33 mouse cellular contexts compared by ENCODE assay signal in genomic region chr16:50792506-50792905, GRCm38 (mm10).
DNase-seq lines count a peak whose midpoint lies in the region; ATAC-seq and TF ChIP-seq lines count a peak whose summit lies in the region.
"Had no signal": no experiment of that assay in that cellular context is flagged by ENCODE, and none has a peak within 500 bp of the region (broad histone marks: within the 10 kb centered on the region; RNA-seq: fewer than 3 reads in every experiment).

No protein-coding gene starts in this region.

- no peak overlapping the region for H3K4me2 ChIP-seq in heart, embryonic 15.5 days
- H3K4me2 ChIP-seq in kidney, embryonic 16.5 days (replicated peaks; ENCODE audit: low read depth, low read length), result no peak overlapping the region
- H3K4me2 ChIP-seq in lung, postnatal 0 days (replicated peaks; ENCODE audit: low read depth, low read length), result no peak overlapping the region
- H3K4me2 ChIP-seq: hindbrain, embryonic 12.5 days; intestine, embryonic 15.5 days; limb, embryonic 13.5 days; liver, embryonic 13.5 days; midbrain, embryonic 12.5 days; neural tube, embryonic 12.5 days had no signal

- no peaks in the 10 kb centered on the region for H3K27me3 ChIP-seq in heart, embryonic 15.5 days
- H3K27me3 ChIP-seq in kidney, embryonic 16.5 days (ENCODE audit: insufficient read depth, low read length), result no peaks in the 10 kb centered on the region
- no peaks in the 10 kb centered on the region for H3K27me3 ChIP-seq in lung, postnatal 0 days (replicated peaks; ENCODE audit: insufficient read depth, low read length)
- H3K27me3 ChIP-seq: CH12.LX; hindbrain, embryonic 12.5 days; intestine, embryonic 15.5 days; limb, embryonic 13.5 days; liver, embryonic 13.5 days; midbrain, embryonic 12.5 days; neural tube, embryonic 12.5 days had no signal

- TF ChIP-seq EP300 in lung, postnatal 0 days (IDR thresholded peaks at IDR 0.05), result no peak

- no peak overlapping the region for H3K9ac ChIP-seq in heart, embryonic 15.5 days
- no peak overlapping the region for H3K9ac ChIP-seq in kidney, embryonic 16.5 days (replicated peaks; ENCODE audit: low read length)
- no peak overlapping the region for H3K9ac ChIP-seq in lung, postnatal 0 days (replicated peaks; ENCODE audit: low read depth)
- H3K9ac ChIP-seq: hindbrain, embryonic 12.5 days; intestine, embryonic 15.5 days; limb, embryonic 13.5 days; liver, embryonic 13.5 days; midbrain, embryonic 12.5 days; neural tube, embryonic 12.5 days had no signal

- ATAC-seq in heart, embryonic 15.5 days (replicated peaks; ENCODE audit: insufficient number of reproducible peaks, insufficient read depth, low FRiP score, low read depth), result no peak
- ATAC-seq in kidney, embryonic 16.5 days (ENCODE audit: low FRiP score, low TSS enrichment), result peak; percentile 46; the same call in 1 of the 2 replicates
- peak; percentile 52 for ATAC-seq in lung, postnatal 0 days
- ATAC-seq: activated CD4-positive, CD25-positive, alpha-beta regulatory T cell, adult 4 months; forebrain, embryonic 14.5 days; hindbrain, postnatal 0 days; intestine, embryonic 15.5 days had no signal

- H3K9me3 ChIP-seq in heart, embryonic 15.5 days (replicated peaks), result no peaks in the 10 kb centered on the region
- no peaks in the 10 kb centered on the region for H3K9me3 ChIP-seq in kidney, embryonic 16.5 days (ENCODE audit: low read length)
- H3K9me3 ChIP-seq in lung, postnatal 0 days (ENCODE audit: low read length), result no peaks in the 10 kb centered on the region
- H3K9me3 ChIP-seq: hindbrain, embryonic 12.5 days; intestine, embryonic 15.5 days; limb, embryonic 13.5 days; liver, embryonic 13.5 days; midbrain, embryonic 12.5 days; neural tube, embryonic 12.5 days had no signal

- peak; percentile 20 for DNase-seq in embryo, embryonic 10 days (ENCODE audit: low spot score)
- DNase-seq in embryo, embryonic 10.5 days (ENCODE audit: low spot score), result no peak
- DNase-seq in heart, adult 8-10 months (ENCODE audit: low spot score), result no peak
- no peak for DNase-seq in kidney, postnatal 4 days
- peak; percentile 14 for DNase-seq in lung, postnatal 0 days (ENCODE audit: low spot score)
- DNase-seq in lung, postnatal 14 days, result no peak
- DNase-seq: adrenal gland, adult 2 months; adrenal gland, postnatal 36 days; cerebellum, adult 18-20 months; cerebellum, postnatal 10 days; gastrocnemius, postnatal 14 days; heart, postnatal 14 days; kidney, postnatal 10 days; liver, embryonic 13.5 days; lung, adult 2 months; lung, postnatal 36 days; right cerebral cortex, adult 18-20 months; spleen, adult 18-20 months; thymus, adult 2 months; thymus, postnatal 36 days had no signal

- H3K27ac ChIP-seq in heart, embryonic 15.5 days, result peak overlapping the region; percentile 58
- H3K27ac ChIP-seq in kidney, embryonic 16.5 days (ENCODE audit: low read length), result peak overlapping the region; percentile 56; the same call in 1 of the 2 replicates
- no peak overlapping the region for H3K27ac ChIP-seq in lung, postnatal 0 days (ENCODE audit: low read length)
- H3K27ac ChIP-seq: hindbrain, embryonic 12.5 days; hindbrain, postnatal 0 days; intestine, embryonic 15.5 days; left cerebral cortex, adult 2 months; limb, embryonic 13.5 days; liver, embryonic 13.5 days; midbrain, embryonic 12.5 days; neural tube, embryonic 12.5 days had no signal

- H3K4me1 ChIP-seq in heart, embryonic 15.5 days (replicated peaks), result peaks cover 5% of the 10 kb centered on the region; the same call in 1 of the 2 replicates
- H3K4me1 ChIP-seq in kidney, embryonic 16.5 days (ENCODE audit: insufficient read depth, low read length), result peaks cover 22% of the 10 kb centered on the region; the same call in 1 of the 2 replicates
- H3K4me1 ChIP-seq in lung, postnatal 0 days (ENCODE audit: insufficient read depth, low read depth, low read length), result no peaks in the 10 kb centered on the region
- H3K4me1 ChIP-seq: hindbrain, embryonic 12.5 days; intestine, embryonic 15.5 days; liver, embryonic 13.5 days; midbrain, embryonic 12.5 days; neural tube, embryonic 12.5 days had no signal

- WGBS in heart, embryonic 15.5 days, result 40% methylated on average over 2 of the region's 2 CpGs
- 40% methylated on average over 2 of the region's 2 CpGs for WGBS in kidney, embryonic 16.5 days
- WGBS in lung, postnatal 0 days, result 43% methylated on average over 2 of the region's 2 CpGs

- no peak for TF ChIP-seq CTCF in lung, postnatal 0 days (IDR thresholded peaks at IDR 0.05)

- H3K36me3 ChIP-seq in heart, embryonic 15.5 days, result no peaks in the 10 kb centered on the region
- H3K36me3 ChIP-seq in kidney, embryonic 16.5 days (ENCODE audit: insufficient read depth, low read length), result no peaks in the 10 kb centered on the region
- no peaks in the 10 kb centered on the region for H3K36me3 ChIP-seq in lung, postnatal 0 days (ENCODE audit: insufficient read depth, low read length)
- H3K36me3 ChIP-seq: hindbrain, embryonic 12.5 days; intestine, embryonic 15.5 days; limb, embryonic 13.5 days; liver, embryonic 13.5 days; midbrain, embryonic 12.5 days; neural tube, embryonic 12.5 days had no signal

- no peak overlapping the region for H3K4me3 ChIP-seq in heart, embryonic 15.5 days
- H3K4me3 ChIP-seq in kidney, embryonic 16.5 days (ENCODE audit: low read length), result no peak overlapping the region
- no peak overlapping the region for H3K4me3 ChIP-seq in lung, postnatal 0 days (ENCODE audit: low read depth, low read length)
- H3K4me3 ChIP-seq: hindbrain, embryonic 12.5 days; intestine, embryonic 15.5 days; left cerebral cortex, adult 2 months; limb, embryonic 13.5 days; liver, embryonic 13.5 days; midbrain, embryonic 12.5 days; myocyte; neural tube, embryonic 12.5 days had no signal

Comparison
In these comparisons a context has a peak if more than half of its experiments do, and no peak if none do; other contexts are left out.
1. DNase-seq: peak in embryo, embryonic 10 days (single experiment) and lung, postnatal 0 days (single experiment); none in embryo, embryonic 10.5 days (single experiment), heart, adult 8-10 months (single experiment), kidney, postnatal 4 days (0 of 2) and lung, postnatal 14 days (single experiment).